Mouse (Mus musculus) CD8-positive naive resting alpha-beta T cell, adult 2 months (primary cell): ENCODE data around the gene Rnf157.

Experiments
- DNase-seq, 2 experiments: peaks; one replicate each; pipeline ENCODE4 v3.0.0; 2022; ENCODE audit warnings: low read depth in 2 of 2, low spot score in 2 of 2

Rnf157 gene

DNA sequence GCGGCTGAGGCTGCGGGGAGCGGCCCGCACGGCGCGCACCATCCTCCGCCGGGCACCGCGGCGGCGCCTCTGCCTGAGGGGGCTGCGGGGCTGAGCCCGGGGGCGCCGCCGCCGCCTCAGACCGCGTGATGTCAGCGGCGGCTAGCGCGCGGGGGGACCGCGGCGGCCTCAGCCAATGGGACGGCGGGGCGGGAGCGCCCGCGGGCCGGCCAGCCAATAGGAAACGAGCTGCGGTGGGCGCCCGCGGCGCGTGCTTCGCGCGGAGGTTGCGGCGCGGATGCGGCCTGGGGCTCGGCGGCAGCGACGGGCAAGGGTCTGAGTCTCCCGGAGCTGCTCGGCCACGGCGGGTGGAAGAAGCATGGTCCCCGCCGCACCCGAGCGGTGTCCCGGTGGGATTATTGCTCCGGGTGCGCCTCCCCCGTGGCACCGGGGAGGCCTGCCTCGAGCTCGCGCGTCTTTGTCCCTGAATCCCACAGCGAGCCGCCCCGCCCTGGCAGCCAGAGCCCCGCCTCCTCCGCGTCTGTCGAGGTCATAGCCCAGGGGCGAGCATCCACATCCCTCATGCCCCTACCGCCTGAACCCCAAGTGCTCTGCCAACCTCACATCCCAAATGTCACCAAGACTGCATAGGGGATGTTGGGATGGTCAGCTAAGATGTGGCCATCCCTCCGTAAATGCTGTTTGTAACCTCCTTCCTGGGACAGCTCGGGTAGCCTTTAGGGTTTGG lies at the start of gene Rnf157:
Rnf157 (minus strand) TSS at position 129 of the 727 bp plus-strand sequence.
- DNase-seq, result peak; percentile 60 to 62

GRCm38 (mm10) chr11:116459786-116460185 lies 47.0 kb upstream of the Rnf157 start:
- no peak for DNase-seq

- no peak for DNase-seq
These were observed 43.4 kb upstream of the Rnf157 start for GRCm38 (mm10) chr11:116456234-116456633.

- no peak for DNase-seq
These were observed 41.1 kb upstream of the Rnf157 start for GRCm38 (mm10) chr11:116453889-116454288.

DNA sequence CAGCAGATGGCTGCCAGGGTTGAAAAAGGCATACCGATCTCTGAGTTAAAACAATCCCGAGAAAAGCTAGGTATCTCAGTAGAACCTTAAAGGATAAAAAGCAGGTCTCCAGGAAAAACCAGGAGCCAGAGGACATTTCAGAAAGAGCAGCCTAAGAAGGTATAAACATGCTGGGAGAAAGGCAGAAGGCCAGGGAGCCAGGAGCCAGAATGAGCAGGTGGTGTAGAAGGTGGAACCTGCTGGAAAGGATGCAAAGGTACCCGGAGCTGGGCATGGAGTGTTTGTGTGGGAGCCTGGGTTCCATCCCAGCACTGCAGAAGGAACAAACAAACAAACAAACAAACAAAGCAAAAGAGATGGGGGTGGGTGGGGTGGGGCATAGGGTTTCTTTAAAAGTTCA lies 36.5 kb upstream of the Rnf157 start:
- no peak for DNase-seq

DNA sequence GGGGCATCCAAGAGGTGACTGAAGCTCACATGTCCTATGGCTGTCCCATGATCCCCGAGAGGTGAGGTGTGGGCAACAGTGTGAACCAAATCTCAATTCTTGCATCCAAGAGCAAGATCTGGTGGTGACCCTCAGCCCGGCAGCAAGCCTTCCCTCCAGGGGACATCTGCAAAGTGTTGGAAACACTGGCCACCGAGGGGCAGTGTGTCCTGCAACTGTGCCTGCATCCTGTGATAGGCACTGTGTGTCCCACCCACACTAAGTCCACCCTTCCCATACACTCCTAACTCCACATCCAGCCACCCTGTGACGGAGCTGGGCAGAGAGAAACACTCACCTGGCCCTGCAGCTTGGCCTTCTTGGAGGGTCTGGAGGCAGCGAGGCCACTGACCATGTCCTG lies 35.0 kb upstream of the Rnf157 start:
- DNase-seq, result no peak

- no peak for DNase-seq
These were observed 33.6 kb upstream of the Rnf157 start for GRCm38 (mm10) chr11:116446308-116446887.

DNA sequence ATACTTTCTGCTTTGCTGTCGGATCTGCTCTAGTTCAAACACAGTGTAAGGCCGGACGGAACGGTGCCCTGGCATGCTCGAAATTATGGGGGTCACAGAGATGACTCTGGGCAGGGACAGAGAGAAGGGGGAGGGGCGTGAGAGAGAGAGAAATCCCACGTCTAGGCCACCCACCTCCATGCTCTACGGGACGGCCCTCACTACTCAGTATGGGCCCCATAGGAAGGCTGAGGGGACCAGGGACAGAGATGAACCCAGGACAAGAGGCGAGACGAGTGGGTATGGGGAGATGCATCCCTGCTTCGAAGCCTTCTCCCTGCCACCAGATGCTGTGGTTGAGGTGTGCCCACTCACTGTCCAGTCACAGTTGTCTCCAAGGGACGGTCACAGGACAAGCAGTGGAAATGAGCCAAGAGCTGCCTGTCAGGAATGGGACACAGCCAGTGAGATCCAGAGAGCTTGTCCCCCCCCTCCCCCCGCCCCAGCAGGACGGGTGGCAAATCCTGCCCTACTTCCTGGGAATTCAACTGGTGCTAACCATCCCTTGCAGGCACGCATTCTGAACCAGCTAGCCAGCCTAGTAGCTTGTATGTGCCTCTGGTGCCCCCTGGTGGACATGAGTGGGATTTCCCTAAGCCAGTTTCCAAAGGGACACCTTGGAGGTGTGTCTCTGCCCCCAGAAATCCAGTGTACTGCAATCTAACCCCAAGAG lies 32.9 kb upstream of the Rnf157 start:
- DNase-seq, result peak; percentile 96 to 97

- no peak for DNase-seq
These were observed 31.1 kb upstream of the Rnf157 start for GRCm38 (mm10) chr11:116443935-116444334.

DNA sequence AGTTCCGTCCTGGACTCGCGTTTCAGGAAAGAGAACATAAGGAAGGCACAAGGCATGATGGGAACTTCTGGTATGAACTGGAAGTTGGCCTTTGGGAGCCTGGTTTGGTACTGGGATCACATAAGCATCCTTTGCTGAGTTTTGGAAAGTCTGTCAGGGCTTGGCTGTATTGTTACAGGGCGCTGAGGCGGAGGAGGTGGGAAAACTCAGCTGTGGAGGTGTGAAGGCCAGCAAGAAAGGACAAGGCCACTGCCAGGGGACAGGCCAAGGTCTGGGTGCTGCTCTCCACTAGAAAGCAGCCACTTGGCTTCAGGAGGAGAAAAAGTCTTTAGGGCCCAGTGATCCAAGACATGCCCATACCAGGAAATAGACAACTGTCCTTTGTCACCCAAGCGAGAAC lies 30.5 kb upstream of the Rnf157 start:
- no peak for DNase-seq

GRCm38 (mm10) chr11:116442867-116443177 lies 30.0 kb upstream of the Rnf157 start:
- DNase-seq, result no peak

- no peak for DNase-seq
These were observed 29.5 kb upstream of the Rnf157 start for GRCm38 (mm10) chr11:116442129-116442866.

GRCm38 (mm10) chr11:116440408-116441068 lies 27.7 kb upstream of the Rnf157 start:
- DNase-seq, result no peak

DNA sequence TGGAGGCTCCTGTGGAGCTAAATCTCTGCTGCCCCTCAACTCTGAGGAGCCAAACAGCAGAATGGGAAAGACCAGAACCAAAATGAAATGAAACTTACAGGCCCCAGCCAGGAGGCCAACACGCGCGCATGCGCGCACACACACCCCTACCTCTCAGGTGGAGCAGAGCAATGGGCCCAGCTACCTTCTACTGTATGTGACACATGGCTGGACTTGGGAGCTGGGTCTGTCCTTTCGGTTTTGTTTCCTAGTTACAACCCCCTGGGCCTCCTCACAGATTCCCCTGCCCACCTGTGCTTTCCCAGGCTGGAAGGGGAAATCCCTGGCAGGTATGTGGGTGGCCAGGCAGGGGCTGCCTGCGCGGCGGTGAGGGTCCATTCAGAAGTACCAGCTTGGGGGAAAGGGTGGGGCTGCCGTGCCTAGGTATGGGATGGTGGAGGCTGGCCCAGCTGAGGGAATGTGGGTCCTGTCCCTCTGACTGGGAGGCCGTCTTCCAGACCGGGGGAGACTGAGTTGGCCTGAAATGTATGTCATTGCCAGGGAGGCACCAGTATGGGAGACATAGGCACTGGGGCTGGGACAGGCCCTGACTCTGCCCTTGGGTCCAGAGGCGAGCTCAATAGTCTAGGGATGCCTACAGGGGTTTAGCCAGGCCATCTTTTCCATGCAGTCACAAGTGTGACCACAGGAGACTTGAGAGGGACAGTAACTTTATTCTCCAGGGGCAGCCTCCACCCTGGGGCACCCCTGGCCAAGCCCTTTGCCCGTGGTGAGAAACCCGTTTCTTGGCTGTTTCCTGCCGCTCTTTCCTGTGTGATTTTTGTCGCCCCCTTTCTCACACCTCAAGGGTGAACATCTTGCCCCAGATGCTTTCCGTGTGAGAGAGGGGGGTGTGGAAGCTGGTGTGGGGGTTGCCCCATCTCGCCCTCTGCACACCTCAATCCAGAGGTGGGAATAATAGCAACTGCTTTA lies 26.7 kb upstream of the Rnf157 start:
- DNase-seq, result peak in 1 of 2 experiments; percentile 39

DNA sequence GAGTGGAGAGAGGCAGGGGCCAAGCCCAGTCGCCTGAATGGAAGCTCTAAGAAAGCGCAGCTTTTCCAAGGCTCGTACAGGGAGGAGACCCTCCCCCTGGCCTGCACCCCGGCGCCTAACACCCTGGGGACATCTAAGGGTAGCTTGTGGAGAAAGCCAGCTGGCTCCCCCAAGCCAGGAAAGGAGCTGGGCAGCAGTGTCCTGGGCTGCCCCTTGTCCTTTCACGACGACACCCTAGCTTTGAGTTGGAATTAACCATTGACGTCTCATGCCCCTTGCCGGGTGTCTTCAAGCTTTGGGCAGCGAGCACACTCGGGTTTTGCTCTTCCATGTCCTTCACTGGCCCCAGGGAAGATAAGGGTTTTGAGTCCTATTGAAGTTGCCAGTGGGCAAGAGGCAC lies 24.7 kb upstream of the Rnf157 start:
- no peak for DNase-seq

DNA sequence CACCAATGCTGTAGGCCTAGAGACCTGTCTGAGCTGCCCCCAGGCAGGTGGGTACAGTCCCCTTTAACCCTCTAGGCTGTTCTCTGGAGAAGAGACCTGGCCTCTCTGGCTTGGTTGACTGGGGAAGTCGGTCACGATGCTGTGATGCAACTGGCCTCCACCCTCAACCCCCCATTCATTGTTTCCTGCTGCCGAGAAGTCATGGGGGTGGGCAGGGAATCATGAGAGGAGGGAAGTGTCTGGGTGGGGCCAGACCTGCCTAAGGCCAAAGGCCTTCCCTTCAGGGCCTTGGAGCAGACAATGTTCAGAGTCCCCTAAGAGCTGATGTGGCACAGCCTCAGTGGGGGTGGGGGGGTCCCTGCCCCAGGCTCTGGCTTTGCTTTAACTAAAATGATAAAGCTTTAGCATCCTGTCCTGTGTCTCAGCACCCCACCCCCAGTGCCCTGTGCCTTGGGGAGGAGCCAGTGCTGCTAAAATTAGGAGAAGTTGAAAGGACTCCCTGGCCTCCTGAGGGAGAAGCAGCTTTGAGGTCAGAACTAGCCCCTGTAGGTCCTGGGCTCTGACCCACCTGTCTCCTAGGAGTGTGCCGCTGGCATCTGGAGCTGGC lies 24.0 kb upstream of the Rnf157 start:
- DNase-seq, result no peak

DNA sequence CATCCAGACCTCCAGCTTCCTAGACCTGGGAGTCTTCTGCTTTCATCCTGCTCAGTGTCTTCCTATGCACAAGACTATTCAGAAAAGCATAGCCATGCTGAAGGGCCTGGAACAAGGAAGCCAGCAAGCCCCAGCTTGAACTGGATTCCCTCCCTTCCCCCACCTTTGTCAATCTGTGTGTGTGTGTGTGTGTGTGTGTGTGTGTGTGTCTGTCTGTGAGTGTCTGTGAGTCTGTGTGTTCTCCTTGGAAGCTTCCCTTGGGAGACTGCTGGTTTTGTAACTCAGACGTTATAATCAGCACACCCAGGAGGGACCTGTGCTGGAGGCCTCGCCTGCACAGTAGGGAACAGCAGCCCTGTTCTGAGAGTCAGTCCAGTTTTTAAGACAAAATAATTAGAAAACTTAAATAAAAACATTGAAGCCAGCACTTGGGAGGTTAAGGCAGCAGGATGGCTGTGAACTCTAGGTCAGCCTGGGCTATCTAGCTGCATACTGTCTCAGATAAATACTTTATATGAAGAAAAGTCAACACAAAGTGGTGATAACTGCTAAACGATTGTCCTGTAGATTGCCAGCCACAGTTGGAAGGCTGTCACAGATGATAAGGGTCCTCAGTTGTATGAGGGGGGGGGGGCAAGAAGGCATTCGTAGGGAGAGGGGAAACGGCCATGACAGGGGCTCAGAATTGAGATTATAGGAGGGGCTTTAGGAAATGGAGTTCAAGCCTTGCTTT lies 23.3 kb upstream of the Rnf157 start:
- DNase-seq, result no peak

DNA sequence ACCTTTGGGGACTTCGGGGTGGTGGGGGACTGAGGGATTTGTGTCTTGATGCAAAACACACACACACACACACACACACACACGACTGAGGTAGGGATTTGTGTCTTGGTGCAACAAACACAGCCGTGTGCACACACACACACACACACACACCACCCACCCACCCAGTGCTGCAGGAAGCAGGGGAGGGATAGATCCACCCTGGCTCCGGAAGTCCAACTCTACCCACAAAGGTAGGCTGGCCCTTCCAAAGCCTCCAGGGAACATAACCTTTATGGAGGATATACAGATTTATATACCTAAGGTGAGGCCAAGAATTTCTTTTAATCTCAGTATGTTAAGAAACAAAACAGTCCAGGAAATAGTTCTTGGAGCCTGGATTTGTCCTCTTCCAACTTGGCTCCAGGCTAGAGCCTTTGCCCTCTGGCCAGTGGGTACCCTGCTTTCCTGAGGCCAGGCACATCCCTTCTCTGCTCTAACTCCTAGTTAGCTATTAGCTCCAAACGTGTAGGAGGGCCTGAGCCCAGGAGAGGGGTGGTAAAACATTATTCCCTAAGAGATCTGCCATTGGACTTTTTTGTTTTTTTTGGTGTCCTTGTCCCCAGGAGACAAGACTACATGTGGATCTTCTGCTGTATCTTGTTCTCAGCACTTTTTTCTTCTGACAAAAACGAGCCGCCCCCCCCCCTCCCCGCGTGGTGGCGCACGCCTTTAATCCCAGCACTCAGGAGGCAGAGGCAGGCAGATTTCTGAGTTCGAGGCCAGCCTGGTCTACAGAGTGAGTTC lies 22.3 kb upstream of the Rnf157 start:
- DNase-seq, result no peak
